Mouse (Mus musculus) Patski (cell line): ENCODE measurements around the gene Cbfa2t3. TPM values are rescaled to one million over a fixed set of nuclear protein-coding genes. Genes with fewer than 3 reads are reported as not detected.
A peak's percentile ranks its signal among the peaks of the same experiment; 100 is the strongest.

ENCODE experiments used
- ATAC-seq: fragments of 100-300 bp; one replicate; pipeline ENCODE4 v1.8.0; 2021
- CTCF ChIA-PET: fragments of 350-600 bp; sonication (Branson Sonifier 250); formaldehyde crosslinking; loops from one replicate; lab custom pipeline; 2022; ENCODE audit warnings: inconsistent platforms; lab: Charles Lee
- POLR2A ChIA-PET: fragments of 350-600 bp; sonication (Branson Sonifier 250); formaldehyde crosslinking; loops from one replicate; lab custom pipeline; 2022; ENCODE audit warnings: antibody characterized with exemption, inconsistent platforms; lab: Charles Lee
- DNase-seq: peaks from one replicate; pipeline ENCODE4 v3.0.0-alpha.2; 2011; ENCODE audit warnings: low read depth, low spot score
- H3K27me3 ChIP-seq: fragments of 371-371 bp; one replicate; pipeline ENCODE4 v1.5.1; 2021
- CTCF ChIP-seq: fragments of 100-300 bp; IDR thresholded peaks from one replicate; pipeline ENCODE4 v1.5.1; 2021
- in situ Hi-C: fragments of 300-500 bp; cut with MboI; formaldehyde crosslinking; loops from 3 replicates; pipeline ENCODE4 v1.11.1; 2018; ENCODE audit warnings: low pct_unique_long_range_greater_than_20kb, mixed read lengths
- polyA plus RNA-seq: library from polyadenylated mRNA; unstranded; gene quantifications from one replicate; pipeline ENCODE4 v1.2.3, GENCODE M21; 2021

Cbfa2t3 gene
- polyA plus RNA-seq, 1 experiment from 2014 or later: 0.26 TPM

DNA sequence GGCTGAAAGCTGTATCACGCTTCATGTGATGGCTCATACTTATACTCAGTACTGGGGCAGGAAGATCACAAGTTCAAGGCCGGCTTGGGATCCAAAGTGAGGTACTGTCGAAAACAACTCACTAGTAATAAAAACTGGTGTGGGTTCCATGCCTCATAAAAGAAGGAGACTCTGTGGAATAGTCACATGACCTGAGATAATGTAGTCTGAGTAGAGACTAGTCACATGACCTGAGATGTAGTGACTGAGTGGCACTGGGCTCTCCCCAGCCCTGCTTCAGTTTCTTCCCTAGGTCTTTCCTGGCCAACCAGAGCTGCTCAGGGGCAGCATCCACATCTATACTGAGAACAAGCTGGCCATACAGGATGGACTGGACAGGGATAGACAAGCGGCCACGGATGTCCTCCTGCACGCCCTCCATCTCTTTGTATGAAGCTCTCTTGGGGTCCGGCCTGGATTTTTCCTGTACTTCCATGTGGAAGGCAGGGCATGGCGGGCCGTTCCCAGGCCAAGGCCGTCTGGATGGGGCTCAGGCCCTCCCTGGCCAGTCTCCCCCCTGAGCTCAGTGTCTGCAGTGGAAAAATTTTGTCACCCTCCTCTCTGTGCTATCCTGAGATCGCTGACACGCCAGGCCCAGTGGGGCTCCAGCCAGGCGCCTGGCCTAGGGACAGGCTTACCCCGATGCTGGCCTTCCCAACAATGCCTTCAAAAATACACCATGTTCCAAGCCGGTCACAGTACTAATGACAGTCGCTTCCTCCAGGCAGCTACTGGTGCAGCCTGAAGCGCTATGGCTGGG is 74.9 kb downstream of the Cbfa2t3 start:
- ChIA-PET CTCF (no interaction called here), POLR2A (no interaction called here)
- in situ Hi-C loops: no loop called here
- no peak for TF ChIP-seq CTCF
- no peaks in the 10 kb centered on the region for H3K27me3 ChIP-seq
- no peak for ATAC-seq
- no peak for DNase-seq

DNA sequence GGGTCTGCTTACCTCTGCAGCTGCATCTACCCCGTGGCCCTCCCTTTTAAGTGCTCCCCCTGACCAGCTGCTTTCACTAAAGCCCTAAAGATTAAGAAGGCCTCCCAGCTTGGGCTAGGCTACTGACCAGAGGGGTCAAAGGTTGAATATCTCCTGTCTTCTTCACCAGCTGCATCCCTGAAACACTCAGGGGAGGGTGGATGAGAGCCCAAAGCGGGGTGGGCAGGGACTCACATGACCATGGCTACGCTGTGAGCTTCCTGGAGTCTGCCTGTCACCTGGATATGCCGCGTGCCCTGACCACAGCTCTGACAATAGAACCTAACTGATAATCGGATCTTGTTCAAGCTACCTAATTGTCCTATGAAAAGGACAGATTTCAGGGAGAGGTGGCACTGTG is 76.2 kb downstream of the Cbfa2t3 start, which contains the start of gene Pabpn1l:
TSS of gene Pabpn1l (minus strand) at position 13 of the 400 bp plus-strand sequence.
- TF ChIP-seq CTCF: no peak
- no peaks in the 10 kb centered on the region for H3K27me3 ChIP-seq
- POLR2A ChIA-PET: interaction anchor here (0.8 to 0.9 kb wide), 2 partner anchors 11 to 17 kb away, joined by 3 to 4 read pairs; partner anchors contain the start of genes Galns and Trappc2l
- DNase-seq: no peak
- in situ Hi-C loops: no loop called here
- CTCF ChIA-PET: interaction anchor here (0.9 kb wide), 1 partner anchor 208 kb away, joined by 3 read pairs; no protein-coding TSS in a partner anchor
- ATAC-seq: no peak

DNA sequence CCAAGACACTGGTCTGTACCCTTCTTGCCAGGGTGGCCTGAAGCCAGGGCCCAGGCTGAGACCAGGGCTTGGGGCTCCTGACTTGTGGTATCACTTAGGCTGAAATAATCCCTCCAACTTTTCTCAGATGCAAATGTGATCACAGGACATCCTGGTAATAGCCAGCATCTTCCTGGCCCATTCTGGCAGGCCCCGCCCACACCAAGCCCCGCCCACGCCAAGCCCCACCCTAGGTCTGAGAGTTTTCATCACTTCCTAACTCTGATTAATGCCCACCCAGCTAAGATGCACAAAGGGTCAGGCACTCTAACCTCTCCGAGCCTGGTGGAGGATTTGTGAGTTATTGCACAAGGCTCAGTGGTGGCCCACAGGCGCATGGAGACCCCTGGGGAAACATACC is 78.5 kb downstream of the Cbfa2t3 start:
- no peaks in the 10 kb centered on the region for H3K27me3 ChIP-seq
- CTCF ChIA-PET: interaction anchor here (1.1 kb wide), 1 partner anchor 12 kb away, joined by 3 read pairs; no protein-coding TSS in a partner anchor
- TF ChIP-seq CTCF: no peak
- POLR2A ChIA-PET: no interaction called here
- no peak for DNase-seq
- in situ Hi-C loops: no loop called here
- ATAC-seq: no peak

DNA sequence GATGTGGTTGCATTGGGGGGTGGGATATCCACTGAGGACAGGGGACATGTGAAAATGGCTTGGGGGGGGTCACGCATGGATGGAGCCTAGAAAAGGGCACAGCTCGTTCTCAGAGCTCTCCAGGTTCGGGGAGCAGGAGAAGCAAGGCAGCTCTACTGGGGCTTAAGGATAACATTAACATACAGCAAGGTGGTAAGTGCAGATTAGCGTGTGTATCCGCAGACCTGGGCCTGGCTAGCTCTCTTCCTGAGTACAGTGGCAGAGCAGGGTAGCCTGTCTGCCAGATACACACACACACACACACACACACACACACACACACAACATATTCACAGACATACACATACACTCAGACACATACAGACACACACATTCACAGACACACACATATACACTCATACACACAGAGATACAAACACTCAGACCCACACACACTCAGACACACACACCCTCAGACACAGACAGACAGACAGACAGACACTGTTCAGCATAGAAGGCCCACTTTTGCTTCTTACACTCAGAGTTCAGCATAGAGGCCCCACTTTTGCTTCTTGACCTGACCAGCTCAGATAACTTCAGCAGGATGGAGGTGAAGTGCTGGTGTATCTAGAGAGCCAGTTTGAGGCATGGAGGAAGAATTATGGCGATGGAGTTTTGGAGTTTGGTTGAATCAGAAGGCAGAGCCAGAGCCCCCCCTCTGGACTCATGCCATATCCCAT is 80.1 kb downstream of the Cbfa2t3 start:
- POLR2A ChIA-PET: no interaction called here

DNA sequence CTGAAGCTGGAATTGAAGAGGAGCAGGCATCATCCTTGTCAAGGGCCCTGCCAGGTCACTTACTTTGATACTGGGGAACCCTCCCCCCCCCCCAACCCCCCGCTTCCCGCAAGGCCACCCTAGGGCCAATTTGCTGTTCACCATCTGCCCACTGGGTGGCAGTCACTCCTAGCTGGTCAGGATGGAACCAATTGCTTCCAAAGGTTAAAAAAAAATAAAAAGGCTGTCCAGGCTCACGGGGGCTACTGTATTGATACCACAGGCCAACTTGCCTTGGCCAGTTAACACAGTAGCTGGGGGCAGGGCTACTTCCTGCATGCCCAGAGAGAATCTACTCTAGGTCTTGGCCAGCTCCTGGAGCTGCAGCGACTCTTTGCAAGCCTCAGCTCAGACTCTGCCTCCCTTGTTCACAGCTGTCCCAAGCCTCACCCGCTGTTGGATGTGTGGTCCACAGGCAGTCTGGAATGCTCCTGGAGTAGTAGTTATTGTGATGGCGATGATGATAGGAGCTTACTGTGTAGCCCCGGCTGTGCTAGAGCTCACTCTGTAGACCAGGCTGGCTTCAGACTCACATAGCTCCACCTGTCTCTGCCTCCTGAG is 80.9 kb downstream of the Cbfa2t3 start:
- ATAC-seq (no peak), DNase-seq (no peak)
- in situ Hi-C loops: loop anchor here (5.0 kb wide), 2 partner anchors 59 to 214 kb away; no protein-coding TSS in a partner anchor
- no peak for TF ChIP-seq CTCF
- POLR2A ChIA-PET: no interaction called here
- CTCF ChIA-PET: interaction anchor here (0.9 to 2.6 kb wide), 5 partner anchors 24 to 212 kb away, joined by 3 to 10 read pairs (median 4); no protein-coding TSS in a partner anchor
- H3K27me3 ChIP-seq: no peaks in the 10 kb centered on the region

More for the DNA sequence above, 80.1 kb downstream of the Cbfa2t3 start:
- no peak for TF ChIP-seq CTCF
- DNase-seq (no peak), ATAC-seq (no peak)
- in situ Hi-C loops: loop anchor here (5.0 kb wide), 2 partner anchors 58 to 213 kb away; no protein-coding TSS in a partner anchor
- CTCF ChIA-PET: interaction anchor here (0.9 to 2.6 kb wide), 6 partner anchors 23 to 212 kb away, joined by 3 to 10 read pairs (median 4); no protein-coding TSS in a partner anchor
- H3K27me3 ChIP-seq: no peaks in the 10 kb centered on the region

DNA sequence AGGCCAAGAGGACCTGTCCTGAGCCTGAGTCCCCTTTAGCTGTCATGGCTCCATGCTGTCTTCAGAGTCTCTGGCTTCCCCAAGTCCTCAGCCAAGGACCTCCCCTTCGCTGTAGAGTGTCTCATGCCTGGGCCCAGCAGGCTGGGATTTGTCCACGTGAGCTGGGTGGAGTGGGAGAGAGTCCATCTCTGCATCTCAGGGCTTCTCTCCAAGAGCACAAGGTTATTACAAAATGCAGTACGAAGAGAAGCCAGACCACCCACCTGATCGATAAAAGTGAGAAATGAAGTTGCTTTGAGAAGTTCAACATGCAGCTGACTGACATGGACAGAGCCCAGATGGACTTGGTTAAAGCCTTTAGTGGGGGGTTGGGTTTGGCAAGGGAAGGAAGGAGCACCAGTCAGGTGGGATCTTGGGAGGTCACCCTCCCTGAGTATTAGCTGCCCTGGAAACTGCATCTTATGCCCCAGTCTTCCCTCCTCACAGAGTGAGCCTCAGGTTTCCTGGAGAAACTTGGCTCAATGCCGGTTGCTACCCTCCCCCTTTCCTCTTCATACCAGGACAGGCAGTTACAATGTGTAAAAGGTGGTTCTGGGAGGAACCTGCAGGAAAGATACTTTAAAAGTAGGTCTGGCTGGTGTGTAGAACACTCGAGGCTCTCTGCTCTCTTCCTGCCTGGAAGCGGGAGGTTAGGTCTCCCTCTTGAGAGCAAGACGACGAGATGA is 82.6 kb downstream of the Cbfa2t3 start:
- in situ Hi-C loops: loop anchor here (5.0 kb wide), 2 partner anchors 61 to 216 kb away; no protein-coding TSS in a partner anchor
- DNase-seq (no peak), ATAC-seq (no peak)

DNA sequence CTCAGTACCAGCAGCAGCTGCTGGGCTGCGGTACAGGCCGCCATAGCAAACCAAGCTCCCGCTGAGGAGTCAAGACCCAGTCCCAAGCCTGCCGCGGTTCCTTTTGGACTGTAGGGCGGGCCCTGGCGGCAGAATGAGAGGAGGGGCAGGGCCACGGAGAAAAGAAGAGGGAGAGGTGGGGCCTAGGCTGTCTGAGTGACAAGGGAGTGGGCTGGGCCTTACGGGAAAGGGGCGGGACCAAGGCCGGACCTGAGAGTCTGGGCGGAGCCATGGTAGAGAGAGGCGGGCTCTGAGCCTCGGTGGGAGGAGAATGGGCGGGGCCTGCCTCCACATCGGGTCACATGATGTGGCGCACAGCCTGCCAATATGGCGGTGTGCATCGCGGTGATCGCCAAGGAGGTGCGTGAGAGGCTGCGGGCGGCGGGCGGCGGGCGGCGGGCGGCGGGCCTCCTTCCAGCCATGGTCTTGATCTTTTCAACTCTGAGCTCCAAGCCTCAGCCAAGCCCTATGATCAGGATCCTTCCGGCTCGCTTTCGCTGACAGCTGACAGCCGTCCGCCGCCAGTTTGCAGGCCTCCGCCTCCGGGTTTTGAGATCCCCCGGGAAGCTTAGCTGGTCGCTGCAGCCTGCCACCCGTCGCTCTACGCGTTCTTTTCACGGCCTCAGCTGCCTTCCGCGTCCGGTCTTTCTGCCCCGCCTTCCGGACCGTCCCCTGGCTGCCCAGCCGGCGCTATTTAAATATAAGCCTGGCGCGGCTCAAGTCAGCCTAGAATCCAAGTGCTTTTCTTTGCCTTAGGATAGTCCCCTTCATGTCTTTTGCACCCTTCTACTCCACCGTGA is 87.4 kb downstream of the Cbfa2t3 start, which contains the start of the genes Galns and Trappc2l:
TSS of gene Galns (minus strand) at position 169 of the 839 bp plus-strand sequence.
TSS of gene Trappc2l (plus strand) at position 346 of the 839 bp plus-strand sequence.
- no peaks in the 10 kb centered on the region for H3K27me3 ChIP-seq
- TF ChIP-seq CTCF: no peak
- ChIA-PET POLR2A (interaction anchor here (1.3 to 3.8 kb wide), 3 partner anchors 11 to 44 kb away, joined by 4 to 26 read pairs (median 13); partner anchors contain the start of genes Aprt, Cdt1 and Pabpn1l), CTCF (interaction anchor here (2.4 kb wide), 1 partner anchor 43 kb away, joined by 6 read pairs; the partner anchor contains the start of gene Cdt1)
- in situ Hi-C loops: no loop called here
- peak; percentile 93 for ATAC-seq
- peak; percentile 86 for DNase-seq

More for the DNA sequence above, 82.6 kb downstream of the Cbfa2t3 start:
- TF ChIP-seq CTCF: no peak
- ChIA-PET CTCF (interaction anchor here (2.6 kb wide), 1 partner anchor 214 kb away, joined by 10 read pairs; no protein-coding TSS in a partner anchor), POLR2A (no interaction called here)
- H3K27me3 ChIP-seq: no peaks in the 10 kb centered on the region

DNA sequence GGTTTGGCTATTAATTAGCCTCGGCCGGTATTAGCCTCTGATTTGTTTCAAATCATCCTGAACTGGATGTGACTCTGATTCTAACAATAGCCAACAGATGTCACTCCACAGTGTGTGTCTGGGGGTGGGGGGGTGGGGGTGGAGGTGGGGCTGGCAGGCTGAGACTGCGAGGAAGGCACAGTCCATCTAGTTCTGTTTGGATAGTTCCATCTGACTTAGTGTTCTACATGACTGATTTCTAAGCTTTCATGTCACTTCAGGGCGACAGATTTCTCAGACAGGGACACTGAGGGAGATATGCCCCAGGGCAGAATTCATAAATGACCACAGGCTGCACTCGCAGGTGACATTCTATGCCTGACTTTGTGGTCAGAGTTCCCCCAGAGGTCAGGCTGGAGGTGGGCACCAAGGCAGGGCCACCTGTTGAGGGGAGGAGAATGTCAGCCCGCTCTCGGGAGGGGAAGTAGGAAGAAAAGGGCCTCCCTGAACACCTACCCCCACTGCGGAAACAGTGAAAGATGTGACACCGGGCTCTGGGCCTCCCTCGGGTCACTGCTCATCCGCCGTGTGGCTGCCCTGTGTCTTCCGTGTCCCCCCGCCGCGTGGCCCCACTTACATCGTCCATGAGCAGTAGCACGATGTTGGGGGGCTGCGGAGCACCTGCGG is 88.2 kb downstream of the Cbfa2t3 start:
- in situ Hi-C loops: no loop called here
- ChIA-PET CTCF (interaction anchor here (1.2 to 2.4 kb wide), 2 partner anchors 30 to 42 kb away, joined by 3 to 6 read pairs; partner anchors contain the start of gene Cdt1), POLR2A (interaction anchor here (2.9 to 3.8 kb wide), 2 partner anchors 34 to 43 kb away, joined by 13 to 26 read pairs; partner anchors contain the start of genes Aprt and Cdt1)
- no peak for TF ChIP-seq CTCF
- ATAC-seq: peak; percentile 49
- DNase-seq: no peak
- H3K27me3 ChIP-seq: no peaks in the 10 kb centered on the region
